Mouse (Mus musculus) thymus, adult 2 months (tissue): ENCODE measurements around the gene Sp6. TPM values are rescaled to one million over a fixed set of nuclear protein-coding genes. Genes with fewer than 3 reads are reported as not detected.

ENCODE experiments used
- DNase-seq: peaks from one replicate; pipeline ENCODE4 v3.0.0; 2021
- H3K27ac ChIP-seq: fragments of 200-500 bp; 2 replicates; pipeline ENCODE4 v1.5.1; 2012; ENCODE audit warnings: low read length, control low read depth; ENCODE audit not compliant: control insufficient read depth, insufficient read depth
- H3K27me3 ChIP-seq: fragments of 200-500 bp; 2 replicates; pipeline ENCODE4 v1.6.1; 2012; ENCODE audit warnings: mild to moderate bottlenecking, low read length, moderate library complexity, mixed read lengths; ENCODE audit not compliant: control insufficient read depth, insufficient read depth
- H3K36me3 ChIP-seq: fragments of 200-500 bp; 2 replicates; pipeline ENCODE4 v1.6.1; 2012; ENCODE audit warnings: mild to moderate bottlenecking, low read length, moderate library complexity; ENCODE audit not compliant: control insufficient read depth, insufficient read depth
- H3K4me1 ChIP-seq: fragments of 200-500 bp; replicated peaks from 2 replicates; pipeline ENCODE4 v1.6.1; 2012; ENCODE audit warnings: low read length; ENCODE audit not compliant: control insufficient read depth, insufficient read depth
- H3K4me3 ChIP-seq: fragments of 200-500 bp; 2 replicates; pipeline ENCODE4 v1.5.1; 2012; ENCODE audit warnings: mild to moderate bottlenecking, low read length, control low read depth, moderate library complexity; ENCODE audit not compliant: control insufficient read depth, insufficient read depth
- CTCF ChIP-seq: fragments of 200-500 bp; IDR thresholded peaks from 2 replicates; pipeline ENCODE4 v1.5.1; 2012; ENCODE audit warnings: mild to moderate bottlenecking, control low read depth, low read length, moderate library complexity, borderline replicate concordance; ENCODE audit not compliant: control insufficient read depth, poor library complexity, insufficient read depth; ENCODE audit errors: extremely low read depth
- POLR2A ChIP-seq: fragments of 200-500 bp; IDR thresholded peaks from 2 replicates; pipeline ENCODE4 v1.6.1; 2012; ENCODE audit warnings: mild to moderate bottlenecking, low read length, control low read depth, moderate library complexity; ENCODE audit not compliant: control insufficient read depth, poor library complexity, insufficient read depth; ENCODE audit errors: extremely low read depth
- WGBS: fragments of 180-500 bp; shearing (Covaris S2); methylation state at CpG from one replicate; pipeline ENCODE4 v1.1.7; 2018; 5-methylcytosine and 5-hydroxymethylcytosine counted together
- polyA plus RNA-seq: library from polyadenylated mRNA; depleted of rRNA; stranded (reverse); fragments of >200 nt; gene quantifications from 2 replicates; pipeline ENCODE4 v1.2.3, GENCODE M21; 2012

The Sp6 gene
- polyA plus RNA-seq, 1 experiment: 5.6 TPM

- DNase-seq: no peak
- Histone ChIP-seq H3K4me3 (no peak overlapping the region), H3K4me1 (peaks cover 60% of the 10 kb centered on the region), H3K36me3 (no peaks in the 10 kb centered on the region), H3K27me3 (no peaks in the 10 kb centered on the region; the same call in 1 of the 2 replicates), H3K27ac (peak overlapping the region; percentile 25; the same call in 1 of the 2 replicates)
- 24% methylated on average over 8 of the region's 8 CpGs for WGBS
- TF ChIP-seq CTCF: no peak
- TF ChIP-seq POLR2A: no peak
Measured at GRCm38 (mm10) chr11:96992722-96993311, 20.4 kb upstream of the Sp6 start.

GRCm38 (mm10) chr11:96995031-96995430 is 18.2 kb upstream of the Sp6 start:
- Histone ChIP-seq H3K27me3 (no peaks in the 10 kb centered on the region; the same call in 1 of the 2 replicates), H3K4me3 (no peak overlapping the region), H3K4me1 (peaks cover 51% of the 10 kb centered on the region), H3K27ac (no peak overlapping the region), H3K36me3 (no peaks in the 10 kb centered on the region)
- no peak for DNase-seq
- WGBS: 91% methylated on average over 5 of the region's 5 CpGs
- TF ChIP-seq CTCF (no peak), POLR2A (no peak)

DNA sequence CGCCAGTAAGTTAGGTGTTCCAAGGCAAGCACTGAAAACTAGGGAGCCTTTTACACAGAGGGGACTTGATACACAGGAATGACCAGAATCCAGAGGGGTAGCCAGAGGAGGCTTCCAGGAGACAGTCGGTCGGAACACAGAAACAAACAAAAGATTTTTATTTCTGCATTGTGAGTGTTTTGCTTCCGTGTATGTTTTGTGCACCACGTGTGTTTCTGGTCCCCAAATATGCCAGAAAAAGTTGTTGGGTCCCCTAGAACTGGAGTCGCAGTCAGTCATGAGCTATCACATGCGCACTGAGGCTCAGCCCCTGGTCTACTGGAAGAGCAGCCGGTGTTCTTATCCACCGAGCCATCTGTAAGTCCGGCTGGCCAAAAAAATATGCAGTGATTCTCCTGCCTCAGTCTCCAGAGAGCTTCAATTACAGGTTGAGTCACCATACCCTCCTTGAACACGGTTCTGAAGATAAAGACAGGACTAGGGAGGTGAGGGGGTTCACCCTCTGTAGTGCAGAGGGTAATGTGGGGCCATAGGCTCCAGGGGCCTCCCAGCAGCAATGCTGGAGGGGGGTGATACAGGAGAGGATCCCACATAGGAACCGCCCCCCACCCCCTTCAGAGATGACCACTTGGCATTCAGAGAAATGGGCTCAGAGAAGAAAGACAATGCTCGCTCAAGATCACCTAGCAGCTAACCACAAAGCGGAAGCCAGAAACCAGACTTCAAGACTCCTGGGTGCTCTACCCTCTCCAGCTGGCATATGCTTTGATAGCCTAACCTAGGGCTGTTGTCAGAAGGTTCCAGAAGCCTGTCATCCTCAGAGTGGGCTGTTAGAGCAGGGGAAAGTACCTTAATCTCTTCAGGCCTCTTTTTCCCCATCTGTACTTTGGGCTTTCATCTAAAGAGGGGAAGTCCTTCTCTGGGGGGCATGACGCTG is 17.1 kb upstream of the Sp6 start:
- no peak overlapping the region for H3K4me3 ChIP-seq

DNA sequence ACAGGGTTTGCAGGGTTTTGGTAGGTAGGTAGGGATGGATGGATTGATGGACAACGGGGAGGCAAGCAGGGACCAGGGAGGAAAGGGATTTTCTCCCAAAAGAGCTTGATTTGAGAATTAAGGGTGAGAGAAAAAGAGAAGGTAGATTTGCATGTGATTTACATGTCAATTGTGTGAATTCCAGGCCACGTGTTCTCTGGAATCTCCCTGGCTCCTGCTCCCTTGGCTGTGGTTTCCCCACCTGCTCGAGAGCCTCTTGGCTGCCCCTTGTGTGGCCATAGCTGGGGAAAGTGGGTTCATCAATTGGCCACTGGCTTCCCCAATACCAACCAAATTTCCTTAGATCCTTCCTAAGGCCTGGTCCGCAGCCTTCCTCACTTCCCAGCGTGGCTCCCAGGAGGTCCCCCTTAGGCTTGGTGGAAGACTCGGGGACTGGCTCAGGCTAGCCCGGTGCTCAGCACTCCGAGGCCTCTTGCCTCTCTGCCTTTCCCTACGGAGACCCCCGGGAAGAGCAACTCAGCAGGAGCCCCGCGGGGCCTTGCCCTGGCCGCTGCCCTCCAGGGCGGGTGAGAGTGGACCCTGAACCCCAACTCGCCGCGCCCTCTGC is 16.3 kb upstream of the Sp6 start:
- peaks cover 53% of the 10 kb centered on the region for H3K4me1 ChIP-seq
- TF ChIP-seq CTCF: no peak
- no peak for TF ChIP-seq POLR2A
- 57% methylated on average over 17 of the region's 17 CpGs for WGBS
- no peak for DNase-seq
- H3K27ac ChIP-seq: 0 out of 2 replicates have a peak overlapping the region, but pooled peaks have one; percentile 31
- no peaks in the 10 kb centered on the region; the same call in 1 of the 2 replicates for H3K27me3 ChIP-seq
- H3K36me3 ChIP-seq: no peaks in the 10 kb centered on the region
- H3K4me3 ChIP-seq: no peak overlapping the region

More for the DNA sequence above, 17.1 kb upstream of the Sp6 start:
- TF ChIP-seq POLR2A (no peak), CTCF (no peak)
- Histone ChIP-seq H3K27me3 (no peaks in the 10 kb centered on the region; the same call in 1 of the 2 replicates), H3K27ac (0 out of 2 replicates have a peak overlapping the region, but pooled peaks have one; percentile 31), H3K4me1 (peaks cover 55% of the 10 kb centered on the region), H3K36me3 (no peaks in the 10 kb centered on the region)
- peak; percentile 77 for DNase-seq
- 46% methylated on average over 15 of the region's 15 CpGs for WGBS

GRCm38 (mm10) chr11:96997380-96997956 is 15.7 kb upstream of the Sp6 start:
- TF ChIP-seq CTCF: no peak
- no peak for TF ChIP-seq POLR2A
- 31% methylated on average over 30 of the region's 30 CpGs for WGBS
- Histone ChIP-seq H3K36me3 (no peaks in the 10 kb centered on the region), H3K4me3 (no peak overlapping the region), H3K27ac (no peak overlapping the region), H3K4me1 (peaks cover 49% of the 10 kb centered on the region), H3K27me3 (no peaks in the 10 kb centered on the region; the same call in 1 of the 2 replicates)
- no peak for DNase-seq

- WGBS: 69% methylated on average over 5 of the region's 5 CpGs
- Histone ChIP-seq H3K27ac (no peak overlapping the region), H3K36me3 (no peaks in the 10 kb centered on the region), H3K4me3 (no peak overlapping the region), H3K27me3 (no peaks in the 10 kb centered on the region), H3K4me1 (peaks cover 24% of the 10 kb centered on the region)
- DNase-seq: no peak
- no peak for TF ChIP-seq POLR2A
Measured at GRCm38 (mm10) chr11:97003170-97003569, 10.0 kb upstream of the Sp6 start.
